Mouse (Mus musculus) lung, adult 2 months (tissue): ENCODE measurements around the gene F2rl3. TPM values are rescaled to one million over a fixed set of nuclear protein-coding genes. Genes with fewer than 3 reads are reported as not detected.

Experiments used
- DNase-seq: peaks from one replicate; pipeline ENCODE4 v3.0.0; 2022
- H3K4me1 ChIP-seq: fragments of 200-500 bp; 2 replicates; pipeline ENCODE4 v1.6.1; 2011; ENCODE audit warnings: low read length; ENCODE audit not compliant: control insufficient read depth, insufficient read depth
- H3K4me3 ChIP-seq: fragments of 200-500 bp; replicated peaks from 2 replicates; pipeline ENCODE3; 2011; ENCODE audit warnings: low read depth, mild to moderate bottlenecking, control low read depth, low read length; ENCODE audit errors: extremely low read depth
- CTCF ChIP-seq: fragments of 200-500 bp; IDR thresholded peaks from 2 replicates; pipeline ENCODE4 v1.5.1; 2011; ENCODE audit warnings: mild to moderate bottlenecking, low read length, control low read depth; ENCODE audit not compliant: insufficient read depth
- POLR2A ChIP-seq: fragments of 200-500 bp; IDR thresholded peaks from 2 replicates; pipeline ENCODE4 v1.6.1; 2011; ENCODE audit warnings: low read depth, mild to moderate bottlenecking, control low read depth, low read length, borderline replicate concordance; ENCODE audit errors: extremely low read depth
- WGBS: fragments of 180-500 bp; shearing (Covaris S2); methylation state at CpG from one replicate; pipeline ENCODE4 v1.1.7; 2018; 5-methylcytosine and 5-hydroxymethylcytosine counted together
- polyA plus RNA-seq: library from polyadenylated mRNA; depleted of rRNA; stranded (reverse); fragments of >200 nt; gene quantifications from 2 replicates; pipeline ENCODE4 v1.2.3, GENCODE M21; 2012

The F2rl3 gene
- polyA plus RNA-seq, 1 experiment = 1.9 TPM

- TF ChIP-seq CTCF = peak; percentile 76
- no peak for TF ChIP-seq POLR2A
- H3K4me1 ChIP-seq = no peaks in the 10 kb centered on the region
- H3K4me3 ChIP-seq = no peak overlapping the region
- WGBS = 39% methylated on average over 5 of the region's 5 CpGs
- peak; percentile 42 for DNase-seq
Observed at GRCm38 (mm10) chr8:72746061-72746460, 15.6 kb upstream of the F2rl3 start.

GRCm38 (mm10) chr8:72749846-72750245, 11.8 kb upstream of the F2rl3 start:
- H3K4me1 ChIP-seq = no peaks in the 10 kb centered on the region
- WGBS = 92% methylated on average over 26 of the region's 26 CpGs
- H3K4me3 ChIP-seq = no peak overlapping the region
- TF ChIP-seq CTCF (no peak), POLR2A (no peak)
- DNase-seq = no peak

- H3K4me3 ChIP-seq = no peak overlapping the region
- 95% methylated on average over 6 of the region's 6 CpGs for WGBS
- no peak for DNase-seq
- TF ChIP-seq POLR2A = no peak
- TF ChIP-seq CTCF = no peak
- no peaks in the 10 kb centered on the region for H3K4me1 ChIP-seq
Observed at GRCm38 (mm10) chr8:72750266-72750665, 11.4 kb upstream of the F2rl3 start.

GRCm38 (mm10) chr8:72751126-72751525, 10.6 kb upstream of the F2rl3 start:
- TF ChIP-seq CTCF (no peak), POLR2A (no peak)
- Histone ChIP-seq H3K4me3 (no peak overlapping the region), H3K4me1 (no peaks in the 10 kb centered on the region)
- WGBS = 86% methylated on average over 3 of the region's 3 CpGs
- no peak for DNase-seq

- no peaks in the 10 kb centered on the region for H3K4me1 ChIP-seq
- 65% methylated on average over 3 of the region's 3 CpGs for WGBS
- no peak overlapping the region for H3K4me3 ChIP-seq
- no peak for DNase-seq
- TF ChIP-seq POLR2A (no peak), CTCF (no peak)
Observed at GRCm38 (mm10) chr8:72752289-72752688, 9.4 kb upstream of the F2rl3 start.

- Histone ChIP-seq H3K4me3 (no peak overlapping the region), H3K4me1 (no peaks in the 10 kb centered on the region)
- WGBS = 96% methylated on average over 9 of the region's 9 CpGs
- peak; percentile 0 for DNase-seq
- TF ChIP-seq CTCF (no peak), POLR2A (no peak)
Observed at GRCm38 (mm10) chr8:72753165-72753564, 8.5 kb upstream of the F2rl3 start.

GRCm38 (mm10) chr8:72753781-72754180, 7.9 kb upstream of the F2rl3 start:
- Histone ChIP-seq H3K4me1 (no peaks in the 10 kb centered on the region), H3K4me3 (no peak overlapping the region)
- no peak for DNase-seq
- 93% methylated on average over 2 of the region's 2 CpGs for WGBS
- no peak for TF ChIP-seq CTCF
- no peak for TF ChIP-seq POLR2A

- DNase-seq = peak; percentile 1
- peaks cover under 1% of the 10 kb centered on the region; the same call in 1 of the 2 replicates for H3K4me1 ChIP-seq
- H3K4me3 ChIP-seq = no peak overlapping the region
- TF ChIP-seq CTCF = no peak
- no peak for TF ChIP-seq POLR2A
- WGBS = 97% methylated on average over 2 of the region's 2 CpGs
Observed at GRCm38 (mm10) chr8:72756031-72756430, 5.6 kb upstream of the F2rl3 start.

GRCm38 (mm10) chr8:72756771-72757390, 4.8 kb upstream of the F2rl3 start:
- Histone ChIP-seq H3K4me3 (no peak overlapping the region), H3K4me1 (peaks cover 6% of the 10 kb centered on the region)
- peak; percentile 2 for DNase-seq
- WGBS = 97% methylated on average over 35 of the region's 35 CpGs
- TF ChIP-seq POLR2A = no peak
- no peak for TF ChIP-seq CTCF

GRCm38 (mm10) chr8:72757426-72758195, 4.1 kb upstream of the F2rl3 start:
- H3K4me1 ChIP-seq = peaks cover 9% of the 10 kb centered on the region
- DNase-seq = peak; percentile 2
- no peak for TF ChIP-seq CTCF
- no peak for TF ChIP-seq POLR2A
- 85% methylated on average over 15 of the region's 15 CpGs for WGBS
- H3K4me3 ChIP-seq = no peak overlapping the region
